Mouse (Mus musculus) forebrain, embryonic 11.5 days (tissue): ENCODE measurements around the gene Gm11037. TPM values are rescaled to one million over a fixed set of nuclear protein-coding genes. Genes with fewer than 3 reads are reported as not detected.

Experiments used
- polyA plus RNA-seq: library from polyadenylated mRNA; unstranded; fragments of >200 nt; fragmentation: Nextera tagmentation; extraction: Ambion mirVana; gene quantifications from 2 replicates; pipeline ENCODE4 v1.2.1, GENCODE M21; 2014

The Gm11037 gene
- polyA plus RNA-seq, 1 experiment from 2014 or later = not detected

Other genes with a start within 250 kb of the Gm11037 start
- 47.4 and 53.1 TPM in 2 replicates for gene 4930402H24Rik, start 227.1 kb upstream of the Gm11037 start, polyA plus RNA-seq
- 11.3 TPM in 2 replicates for gene Atrn, start 227.0 kb upstream of the Gm11037 start, polyA plus RNA-seq
- 3.4 and 4.0 TPM in 2 replicates for gene Gfra4, start 90.4 kb upstream of the Gm11037 start, polyA plus RNA-seq
- 0.36 and 0.95 TPM in 2 replicates for gene Adam33, start 69.7 kb upstream of the Gm11037 start, polyA plus RNA-seq
- gene Siglec1, start 46.7 kb upstream of the Gm11037 start, polyA plus RNA-seq = 0.13 and 0.36 TPM in 2 replicates
- gene Hspa12b, start 6.2 kb upstream of the Gm11037 start, polyA plus RNA-seq = 4.2 and 5.6 TPM in 2 replicates
- 122 and 132 TPM in 2 replicates for gene 1700037H04Rik, start 26.6 kb downstream of the Gm11037 start, polyA plus RNA-seq
- gene Cenpb, start 46.6 kb downstream of the Gm11037 start, polyA plus RNA-seq = 12.3 and 13.7 TPM in 2 replicates
- gene Cdc25b, start 53.5 kb downstream of the Gm11037 start, polyA plus RNA-seq = 92.2 and 93.0 TPM in 2 replicates
- 9.3 and 10.3 TPM in 2 replicates for gene Spef1, start 53.8 kb downstream of the Gm11037 start, polyA plus RNA-seq
- gene Ap5s1, start 73.6 kb downstream of the Gm11037 start, polyA plus RNA-seq = 30.6 and 31.4 TPM in 2 replicates
- gene Mavs, start 100.6 kb downstream of the Gm11037 start, polyA plus RNA-seq = 16.6 and 17.1 TPM in 2 replicates
- 66.3 and 66.5 TPM in 2 replicates for gene Pank2, start 129.0 kb downstream of the Gm11037 start, polyA plus RNA-seq
- gene Rnf24, start 219.4 kb downstream of the Gm11037 start, polyA plus RNA-seq = 8.3 and 9.3 TPM in 2 replicates